Mouse (Mus musculus): ENCODE data around the gene Cd207. TPM values are rescaled to one million over a fixed set of nuclear protein-coding genes. Genes with fewer than 3 reads are reported as not detected.
A peak's percentile ranks its signal among the peaks of the same experiment; 100 is the strongest.

Gene Cd207
- polyA plus RNA-seq, 1 experiment from 2014 or later, result 1.3 TPM

- no peaks in the 10 kb centered on the region for H3K36me3 ChIP-seq (replicated peaks; ENCODE audit: insufficient read depth, low read length)
- DNase-seq (no peak), ATAC-seq (no peak)
- H3K4me2 ChIP-seq (ENCODE audit: low read depth, low read length), result no peak overlapping the region
- peaks cover 2% of the 10 kb centered on the region; the same call in 1 of the 2 replicates for H3K4me1 ChIP-seq (ENCODE audit: insufficient read depth)
- 22% methylated on average over 5 of the region's 5 CpGs for WGBS (ENCODE audit: insufficient replicate concordance)
- H3K4me3 ChIP-seq (ENCODE audit: low read depth, low read length), result no peak overlapping the region
- no peak overlapping the region for H3K9ac ChIP-seq (replicated peaks)
- H3K9me3 ChIP-seq (ENCODE audit: low read length), result no peaks in the 10 kb centered on the region
- H3K27ac ChIP-seq (ENCODE audit: low read depth), result no peak overlapping the region
- H3K27me3 ChIP-seq (ENCODE audit: insufficient read depth, low read length), result peaks cover 90% of the 10 kb centered on the region
- no peak for TF ChIP-seq EP300 (IDR thresholded peaks at IDR 0.05; ENCODE audit: low read depth)
- no peak for TF ChIP-seq CTCF (IDR thresholded peaks at IDR 0.05; ENCODE audit: low read depth)
Measured at GRCm38 (mm10) chr6:83704701-83705100, 27.0 kb upstream of the Cd207 start.

- Histone ChIP-seq H3K4me3 (ENCODE audit: low read depth, low read length) (no peak overlapping the region), H3K4me1 (ENCODE audit: insufficient read depth) (peaks cover 2% of the 10 kb centered on the region; the same call in 1 of the 2 replicates), H3K27ac (ENCODE audit: low read depth) (no peak overlapping the region), H3K36me3 (replicated peaks; ENCODE audit: insufficient read depth, low read length) (no peaks in the 10 kb centered on the region), H3K27me3 (ENCODE audit: insufficient read depth, low read length) (peaks cover 90% of the 10 kb centered on the region), H3K9ac (replicated peaks) (no peak overlapping the region), H3K4me2 (ENCODE audit: low read depth, low read length) (no peak overlapping the region), H3K9me3 (ENCODE audit: low read length) (no peaks in the 10 kb centered on the region)
- DNase-seq (no peak), ATAC-seq (no peak)
- TF ChIP-seq EP300 (IDR thresholded peaks at IDR 0.05; ENCODE audit: low read depth), result no peak
- no peak for TF ChIP-seq CTCF (IDR thresholded peaks at IDR 0.05; ENCODE audit: low read depth)
- WGBS (ENCODE audit: insufficient replicate concordance), result 14% methylated on average over 1 of the region's 1 CpGs
Measured at GRCm38 (mm10) chr6:83704294-83704693, 26.6 kb upstream of the Cd207 start.

- Histone ChIP-seq H3K9ac (replicated peaks) (no peak overlapping the region), H3K27ac (ENCODE audit: low read depth) (no peak overlapping the region), H3K9me3 (ENCODE audit: low read length) (no peaks in the 10 kb centered on the region), H3K27me3 (ENCODE audit: insufficient read depth, low read length) (peaks cover 90% of the 10 kb centered on the region), H3K4me2 (ENCODE audit: low read depth, low read length) (no peak overlapping the region), H3K4me1 (ENCODE audit: insufficient read depth) (peaks cover 2% of the 10 kb centered on the region; the same call in 1 of the 2 replicates), H3K36me3 (replicated peaks; ENCODE audit: insufficient read depth, low read length) (no peaks in the 10 kb centered on the region), H3K4me3 (ENCODE audit: low read depth, low read length) (no peak overlapping the region)
- 2% methylated on average over 10 of the region's 10 CpGs for WGBS (ENCODE audit: insufficient replicate concordance)
- no peak for ATAC-seq
- no peak for DNase-seq
- TF ChIP-seq CTCF (IDR thresholded peaks at IDR 0.05; ENCODE audit: low read depth) (no peak), EP300 (IDR thresholded peaks at IDR 0.05; ENCODE audit: low read depth) (no peak)
Measured at GRCm38 (mm10) chr6:83703722-83704078, 26.0 kb upstream of the Cd207 start.

- Histone ChIP-seq H3K27me3 (ENCODE audit: insufficient read depth, low read length) (peaks cover 90% of the 10 kb centered on the region), H3K9me3 (ENCODE audit: low read length) (no peaks in the 10 kb centered on the region), H3K4me2 (ENCODE audit: low read depth, low read length) (no peak overlapping the region), H3K4me1 (ENCODE audit: insufficient read depth) (peaks cover 2% of the 10 kb centered on the region; the same call in 1 of the 2 replicates), H3K4me3 (ENCODE audit: low read depth, low read length) (no peak overlapping the region), H3K36me3 (replicated peaks; ENCODE audit: insufficient read depth, low read length) (no peaks in the 10 kb centered on the region), H3K9ac (replicated peaks) (no peak overlapping the region), H3K27ac (ENCODE audit: low read depth) (no peak overlapping the region)
- DNase-seq (no peak), ATAC-seq (no peak)
- 2% methylated on average over 27 of the region's 27 CpGs for WGBS (ENCODE audit: insufficient replicate concordance)
- TF ChIP-seq EP300 (IDR thresholded peaks at IDR 0.05; ENCODE audit: low read depth) (no peak), CTCF (IDR thresholded peaks at IDR 0.05; ENCODE audit: low read depth) (no peak)
Measured at GRCm38 (mm10) chr6:83703000-83703721, 25.5 kb upstream of the Cd207 start.

GRCm38 (mm10) chr6:83702146-83702999, 24.7 kb upstream of the Cd207 start:
- Histone ChIP-seq H3K9me3 (ENCODE audit: low read length) (no peaks in the 10 kb centered on the region), H3K9ac (replicated peaks) (no peak overlapping the region), H3K36me3 (replicated peaks; ENCODE audit: insufficient read depth, low read length) (no peaks in the 10 kb centered on the region), H3K27me3 (ENCODE audit: insufficient read depth, low read length) (peaks cover 89% of the 10 kb centered on the region), H3K4me1 (ENCODE audit: insufficient read depth) (peaks cover 2% of the 10 kb centered on the region; the same call in 1 of the 2 replicates), H3K4me2 (ENCODE audit: low read depth, low read length) (no peak overlapping the region), H3K4me3 (ENCODE audit: low read depth, low read length) (0 out of 2 replicates have a peak overlapping the region, but pooled peaks have one; percentile 5), H3K27ac (ENCODE audit: low read depth) (no peak overlapping the region)
- no peak for TF ChIP-seq CTCF (IDR thresholded peaks at IDR 0.05; ENCODE audit: low read depth)
- no peak for TF ChIP-seq EP300 (IDR thresholded peaks at IDR 0.05; ENCODE audit: low read depth)
- ATAC-seq (no peak), DNase-seq (no peak)
- WGBS (ENCODE audit: insufficient replicate concordance), result 1% methylated on average over 53 of the region's 53 CpGs

- H3K4me3 ChIP-seq (ENCODE audit: low read depth, low read length), result no peak overlapping the region
- ATAC-seq (no peak), DNase-seq (no peak)
- H3K27me3 ChIP-seq (ENCODE audit: insufficient read depth, low read length), result peaks cover 89% of the 10 kb centered on the region
- H3K9ac ChIP-seq (replicated peaks), result no peak overlapping the region
- H3K27ac ChIP-seq (ENCODE audit: low read depth), result no peak overlapping the region
- no peaks in the 10 kb centered on the region for H3K36me3 ChIP-seq (replicated peaks; ENCODE audit: insufficient read depth, low read length)
- WGBS (ENCODE audit: insufficient replicate concordance), result 2% methylated on average over 11 of the region's 11 CpGs
- H3K9me3 ChIP-seq (ENCODE audit: low read length), result no peaks in the 10 kb centered on the region
- H3K4me1 ChIP-seq (ENCODE audit: insufficient read depth), result peaks cover 2% of the 10 kb centered on the region; the same call in 1 of the 2 replicates
- H3K4me2 ChIP-seq (ENCODE audit: low read depth, low read length), result no peak overlapping the region
- TF ChIP-seq CTCF (IDR thresholded peaks at IDR 0.05; ENCODE audit: low read depth), result no peak
- TF ChIP-seq EP300 (IDR thresholded peaks at IDR 0.05; ENCODE audit: low read depth), result no peak
Measured at GRCm38 (mm10) chr6:83701001-83701400, 23.3 kb upstream of the Cd207 start.

All from liver, postnatal 0 days (tissue).